Mouse (Mus musculus): ENCODE data around the gene Klhdc3. TPM values are rescaled to one million over a fixed set of nuclear protein-coding genes. Genes with fewer than 3 reads are reported as not detected.

The Klhdc3 gene
- polyA plus RNA-seq, 1 experiment from 2014 or later = 113 TPM

GRCm38 (mm10) chr17:46703971-46704886, 23.5 kb upstream of the Klhdc3 start:
- peak overlapping the region; percentile 96 for H3K27ac ChIP-seq (ENCODE audit: low read length)
- H3K4me2 ChIP-seq (ENCODE audit: low read depth, low read length) = peak overlapping the region; percentile 66
- H3K9ac ChIP-seq (ENCODE audit: low read length) = peak overlapping the region; percentile 90
- 2% methylated on average over 40 of the region's 41 CpGs for WGBS
- H3K36me3 ChIP-seq (ENCODE audit: control insufficient read depth, insufficient read depth, low read length) = peaks cover 4% of the 10 kb centered on the region; the same call in 1 of the 2 replicates
- H3K4me3 ChIP-seq (replicated peaks; ENCODE audit: low read length) = peak overlapping the region; percentile 86
- no peaks in the 10 kb centered on the region for H3K27me3 ChIP-seq (ENCODE audit: control insufficient read depth, insufficient read depth, low read length)
- H3K9me3 ChIP-seq (replicated peaks; ENCODE audit: control insufficient read depth, low read length) = no peaks in the 10 kb centered on the region
- H3K4me1 ChIP-seq (ENCODE audit: control insufficient read depth, insufficient read depth, low read length) = peaks cover 37% of the 10 kb centered on the region
- peak; percentile 83 for ATAC-seq (ENCODE audit: insufficient read depth, low FRiP score)

GRCm38 (mm10) chr17:46702506-46702905, 21.8 kb upstream of the Klhdc3 start:
- Histone ChIP-seq H3K9ac (ENCODE audit: low read length) (peak overlapping the region; percentile 90; the same call in 1 of the 2 replicates), H3K9me3 (replicated peaks; ENCODE audit: control insufficient read depth, low read length) (no peaks in the 10 kb centered on the region), H3K4me2 (ENCODE audit: low read depth, low read length) (no peak overlapping the region), H3K27me3 (ENCODE audit: control insufficient read depth, insufficient read depth, low read length) (no peaks in the 10 kb centered on the region), H3K4me1 (ENCODE audit: control insufficient read depth, insufficient read depth, low read length) (peaks cover 37% of the 10 kb centered on the region), H3K27ac (ENCODE audit: low read length) (no peak overlapping the region), H3K4me3 (replicated peaks; ENCODE audit: low read length) (peak overlapping the region; percentile 12; the same call in 1 of the 2 replicates), H3K36me3 (ENCODE audit: control insufficient read depth, insufficient read depth, low read length) (peaks cover 4% of the 10 kb centered on the region; the same call in 1 of the 2 replicates)
- WGBS = 85% methylated on average over 5 of the region's 5 CpGs
- ATAC-seq (ENCODE audit: insufficient read depth, low FRiP score) = no peak

- H3K4me2 ChIP-seq (ENCODE audit: low read depth, low read length) = no peak overlapping the region
- no peaks in the 10 kb centered on the region for H3K9me3 ChIP-seq (replicated peaks; ENCODE audit: control insufficient read depth, low read length)
- H3K4me3 ChIP-seq (replicated peaks; ENCODE audit: low read length) = no peak overlapping the region
- no peak for ATAC-seq (ENCODE audit: insufficient read depth, low FRiP score)
- peaks cover 4% of the 10 kb centered on the region; the same call in 1 of the 2 replicates for H3K36me3 ChIP-seq (ENCODE audit: control insufficient read depth, insufficient read depth, low read length)
- peaks cover 37% of the 10 kb centered on the region for H3K4me1 ChIP-seq (ENCODE audit: control insufficient read depth, insufficient read depth, low read length)
- 0 out of 2 replicates have a peak overlapping the region, but pooled peaks have one; percentile 39 for H3K9ac ChIP-seq (ENCODE audit: low read length)
- 78% methylated on average over 12 of the region's 12 CpGs for WGBS
- H3K27ac ChIP-seq (ENCODE audit: low read length) = no peak overlapping the region
- H3K27me3 ChIP-seq (ENCODE audit: control insufficient read depth, insufficient read depth, low read length) = no peaks in the 10 kb centered on the region
Observed at GRCm38 (mm10) chr17:46702100-46702499, 21.4 kb upstream of the Klhdc3 start.

GRCm38 (mm10) chr17:46701489-46701888, 20.8 kb upstream of the Klhdc3 start:
- WGBS = 77% methylated on average over 12 of the region's 12 CpGs
- H3K9me3 ChIP-seq (replicated peaks; ENCODE audit: control insufficient read depth, low read length) = no peaks in the 10 kb centered on the region
- H3K27ac ChIP-seq (ENCODE audit: low read length) = no peak overlapping the region
- H3K4me2 ChIP-seq (ENCODE audit: low read depth, low read length) = no peak overlapping the region
- no peak overlapping the region for H3K4me3 ChIP-seq (replicated peaks; ENCODE audit: low read length)
- H3K4me1 ChIP-seq (ENCODE audit: control insufficient read depth, insufficient read depth, low read length) = peaks cover 37% of the 10 kb centered on the region
- no peaks in the 10 kb centered on the region for H3K27me3 ChIP-seq (ENCODE audit: control insufficient read depth, insufficient read depth, low read length)
- H3K9ac ChIP-seq (ENCODE audit: low read length) = peak overlapping the region; percentile 39; the same call in 1 of the 2 replicates
- peaks cover 4% of the 10 kb centered on the region; the same call in 1 of the 2 replicates for H3K36me3 ChIP-seq (ENCODE audit: control insufficient read depth, insufficient read depth, low read length)
- no peak for ATAC-seq (ENCODE audit: insufficient read depth, low FRiP score)

GRCm38 (mm10) chr17:46699912-46700311, 19.2 kb upstream of the Klhdc3 start:
- Histone ChIP-seq H3K4me1 (ENCODE audit: control insufficient read depth, insufficient read depth, low read length) (peaks cover 31% of the 10 kb centered on the region), H3K9ac (ENCODE audit: low read length) (no peak overlapping the region), H3K27ac (ENCODE audit: low read length) (no peak overlapping the region), H3K27me3 (ENCODE audit: control insufficient read depth, insufficient read depth, low read length) (no peaks in the 10 kb centered on the region), H3K4me3 (replicated peaks; ENCODE audit: low read length) (no peak overlapping the region), H3K9me3 (replicated peaks; ENCODE audit: control insufficient read depth, low read length) (no peaks in the 10 kb centered on the region), H3K36me3 (ENCODE audit: control insufficient read depth, insufficient read depth, low read length) (peaks cover 4% of the 10 kb centered on the region; the same call in 1 of the 2 replicates), H3K4me2 (ENCODE audit: low read depth, low read length) (no peak overlapping the region)
- WGBS = 83% methylated on average over 3 of the region's 3 CpGs
- ATAC-seq (ENCODE audit: insufficient read depth, low FRiP score) = no peak

GRCm38 (mm10) chr17:46699245-46699644, 18.5 kb upstream of the Klhdc3 start:
- Histone ChIP-seq H3K27ac (ENCODE audit: low read length) (no peak overlapping the region), H3K27me3 (ENCODE audit: control insufficient read depth, insufficient read depth, low read length) (no peaks in the 10 kb centered on the region), H3K4me3 (replicated peaks; ENCODE audit: low read length) (no peak overlapping the region), H3K4me1 (ENCODE audit: control insufficient read depth, insufficient read depth, low read length) (peaks cover 31% of the 10 kb centered on the region), H3K9ac (ENCODE audit: low read length) (no peak overlapping the region), H3K9me3 (replicated peaks; ENCODE audit: control insufficient read depth, low read length) (no peaks in the 10 kb centered on the region), H3K4me2 (ENCODE audit: low read depth, low read length) (no peak overlapping the region), H3K36me3 (ENCODE audit: control insufficient read depth, insufficient read depth, low read length) (peaks cover 4% of the 10 kb centered on the region; the same call in 1 of the 2 replicates)
- 69% methylated on average over 5 of the region's 5 CpGs for WGBS
- ATAC-seq (ENCODE audit: insufficient read depth, low FRiP score) = no peak

- Histone ChIP-seq H3K4me1 (ENCODE audit: control insufficient read depth, insufficient read depth, low read length) (peaks cover 26% of the 10 kb centered on the region), H3K4me3 (replicated peaks; ENCODE audit: low read length) (no peak overlapping the region), H3K27ac (ENCODE audit: low read length) (no peak overlapping the region), H3K27me3 (ENCODE audit: control insufficient read depth, insufficient read depth, low read length) (no peaks in the 10 kb centered on the region), H3K4me2 (ENCODE audit: low read depth, low read length) (no peak overlapping the region), H3K36me3 (ENCODE audit: control insufficient read depth, insufficient read depth, low read length) (peaks cover 4% of the 10 kb centered on the region; the same call in 1 of the 2 replicates), H3K9ac (ENCODE audit: low read length) (no peak overlapping the region), H3K9me3 (replicated peaks; ENCODE audit: control insufficient read depth, low read length) (no peaks in the 10 kb centered on the region)
- WGBS = 87% methylated on average over 6 of the region's 6 CpGs
- no peak for ATAC-seq (ENCODE audit: insufficient read depth, low FRiP score)
Observed at GRCm38 (mm10) chr17:46698515-46698914, 17.8 kb upstream of the Klhdc3 start.

- 66% methylated on average over 1 of the region's 1 CpGs for WGBS
- ATAC-seq (ENCODE audit: insufficient read depth, low FRiP score) = no peak
- Histone ChIP-seq H3K4me3 (replicated peaks; ENCODE audit: low read length) (no peak overlapping the region), H3K4me2 (ENCODE audit: low read depth, low read length) (no peak overlapping the region), H3K4me1 (ENCODE audit: control insufficient read depth, insufficient read depth, low read length) (no peaks in the 10 kb centered on the region), H3K27ac (ENCODE audit: low read length) (no peak overlapping the region), H3K9ac (ENCODE audit: low read length) (no peak overlapping the region), H3K27me3 (ENCODE audit: control insufficient read depth, insufficient read depth, low read length) (no peaks in the 10 kb centered on the region), H3K36me3 (ENCODE audit: control insufficient read depth, insufficient read depth, low read length) (0 out of 2 replicates have a peak, but pooled peaks cover under 1% of the 10 kb centered on the region), H3K9me3 (replicated peaks; ENCODE audit: control insufficient read depth, low read length) (no peaks in the 10 kb centered on the region)
Observed at GRCm38 (mm10) chr17:46694517-46695063, 13.9 kb upstream of the Klhdc3 start.

- WGBS = 70% methylated on average over 2 of the region's 2 CpGs
- ATAC-seq (ENCODE audit: insufficient read depth, low FRiP score) = peak; percentile 53; the same call in 1 of the 2 replicates
- H3K36me3 ChIP-seq (ENCODE audit: control insufficient read depth, insufficient read depth, low read length) = peaks cover 6% of the 10 kb centered on the region; the same call in 1 of the 2 replicates
Observed at GRCm38 (mm10) chr17:46691390-46691789, 10.7 kb upstream of the Klhdc3 start.

More at GRCm38 (mm10) chr17:46691390-46691789, 10.7 kb upstream of the Klhdc3 start:
- Histone ChIP-seq H3K4me2 (ENCODE audit: low read depth, low read length) (no peak overlapping the region), H3K27me3 (ENCODE audit: control insufficient read depth, insufficient read depth, low read length) (no peaks in the 10 kb centered on the region), H3K4me3 (replicated peaks; ENCODE audit: low read length) (no peak overlapping the region), H3K4me1 (ENCODE audit: control insufficient read depth, insufficient read depth, low read length) (no peaks in the 10 kb centered on the region), H3K9ac (ENCODE audit: low read length) (no peak overlapping the region), H3K27ac (ENCODE audit: low read length) (no peak overlapping the region), H3K9me3 (replicated peaks; ENCODE audit: control insufficient read depth, low read length) (no peaks in the 10 kb centered on the region)

Measured in stomach, embryonic 16.5 days (tissue).